Mouse (Mus musculus) embryonic facial prominence, embryonic 10.5 days (tissue): ENCODE results near the gene Tbata. TPM values are rescaled to one million over a fixed set of nuclear protein-coding genes. Genes with fewer than 3 reads are reported as not detected.
A peak's percentile ranks its signal among the peaks of the same experiment; 100 is the strongest.

Source experiments
- DNase-seq: peaks from one replicate; pipeline ENCODE4 v3.0.0-alpha.2; 2017; ENCODE audit warnings: low spot score
- H3K27ac ChIP-seq: fragments of 300-500 bp; sonication (generic); replicated peaks from 2 replicates; pipeline ENCODE4 v1.5.1; 2016; ENCODE audit warnings: mild to moderate bottlenecking
- H3K27me3 ChIP-seq: fragments of 300-500 bp; sonication (generic); replicated peaks from 2 replicates; pipeline ENCODE4 v1.6.1; 2016; ENCODE audit warnings: low read depth, mild to moderate bottlenecking; ENCODE audit not compliant: poor library complexity, severe bottlenecking
- H3K36me3 ChIP-seq: fragments of 300-500 bp; sonication (generic); replicated peaks from 2 replicates; pipeline ENCODE4 v1.6.1; 2016; ENCODE audit warnings: mild to moderate bottlenecking, moderate library complexity
- H3K4me1 ChIP-seq: fragments of 300-500 bp; sonication (generic); 2 replicates; pipeline ENCODE4 v1.6.1; 2016
- H3K4me3 ChIP-seq: fragments of 300-500 bp; sonication (generic); 2 replicates; pipeline ENCODE4 v1.5.1; 2016; ENCODE audit warnings: mild to moderate bottlenecking, moderate library complexity
- H3K9me3 ChIP-seq: fragments of 300-500 bp; sonication (generic); 2 replicates; pipeline ENCODE4 v1.6.1; 2016; ENCODE audit warnings: mild to moderate bottlenecking
- WGBS: fragments of 180-500 bp; shearing (Covaris S2); methylation state at CpG from one replicate; pipeline ENCODE4 v1.1.7; 2016; 5-methylcytosine and 5-hydroxymethylcytosine counted together
- microRNA-seq: library from miRNA; unstranded; fragments of <30 nt; microRNA quantifications from one replicate; pipeline ENCODE4, GENCODE M21; 2017
- polyA plus RNA-seq: library from polyadenylated mRNA; unstranded; fragments of >200 nt; fragmentation: Nextera tagmentation; extraction: Ambion mirVana; gene quantifications from 2 replicates; pipeline ENCODE4 v1.2.1, GENCODE M21; 2016

Gene Tbata
- polyA plus RNA-seq, 1 experiment from 2014 or later: 0.15 TPM

GRCm38 (mm10) chr10:61226784-61227396 lies 55.1 kb downstream of the Tbata start:
- H3K4me3 ChIP-seq: no peak overlapping the region
- whole genome bisulfite sequencing: 69% methylated on average over 4 of the region's 4 CpGs
- peak; percentile 56 for DNase-seq
- no peak overlapping the region for H3K27ac ChIP-seq
- peaks cover 7% of the 10 kb centered on the region; the same call in 1 of the 2 replicates for H3K4me1 ChIP-seq
- H3K9me3 ChIP-seq: no peaks in the 10 kb centered on the region
- H3K27me3 ChIP-seq: no peaks in the 10 kb centered on the region
- no peaks in the 10 kb centered on the region for H3K36me3 ChIP-seq

GRCm38 (mm10) chr10:61231756-61232155 lies 60.0 kb downstream of the Tbata start:
- Histone ChIP-seq H3K4me3 (no peak overlapping the region), H3K27me3 (no peaks in the 10 kb centered on the region), H3K27ac (no peak overlapping the region), H3K36me3 (no peaks in the 10 kb centered on the region), H3K4me1 (peaks cover 9% of the 10 kb centered on the region; the same call in 1 of the 2 replicates), H3K9me3 (no peaks in the 10 kb centered on the region)
- no peak for DNase-seq
- 91% methylated on average over 3 of the region's 3 CpGs for WGBS

GRCm38 (mm10) chr10:61232858-61233567 lies 61.3 kb downstream of the Tbata start:
- H3K27ac ChIP-seq: no peak overlapping the region
- no peak overlapping the region for H3K4me3 ChIP-seq
- peaks cover 15% of the 10 kb centered on the region; the same call in 1 of the 2 replicates for H3K4me1 ChIP-seq
- H3K9me3 ChIP-seq: no peaks in the 10 kb centered on the region
- no peak for DNase-seq
- H3K36me3 ChIP-seq: no peaks in the 10 kb centered on the region
- WGBS: 36% methylated on average over 7 of the region's 7 CpGs
- H3K27me3 ChIP-seq: no peaks in the 10 kb centered on the region

- WGBS: 75% methylated on average over 4 of the region's 4 CpGs
- no peaks in the 10 kb centered on the region for H3K36me3 ChIP-seq
- no peak overlapping the region for H3K27ac ChIP-seq
- H3K27me3 ChIP-seq: no peaks in the 10 kb centered on the region
- no peak for DNase-seq
- 0 out of 2 replicates have a peak, but pooled peaks cover 8% of the 10 kb centered on the region for H3K9me3 ChIP-seq
- no peak overlapping the region for H3K4me3 ChIP-seq
- H3K4me1 ChIP-seq: peaks cover 15% of the 10 kb centered on the region; the same call in 1 of the 2 replicates
Observed at GRCm38 (mm10) chr10:61234319-61234718, 62.6 kb downstream of the Tbata start.

GRCm38 (mm10) chr10:61235677-61236267 lies 64.0 kb downstream of the Tbata start:
- 83% methylated on average over 6 of the region's 6 CpGs for WGBS
- DNase-seq: no peak
- no peak overlapping the region for H3K4me3 ChIP-seq
- no peak overlapping the region for H3K27ac ChIP-seq
- 0 out of 2 replicates have a peak, but pooled peaks cover 8% of the 10 kb centered on the region for H3K9me3 ChIP-seq
- no peaks in the 10 kb centered on the region for H3K36me3 ChIP-seq
- no peaks in the 10 kb centered on the region for H3K27me3 ChIP-seq
- peaks cover 24% of the 10 kb centered on the region for H3K4me1 ChIP-seq

- Histone ChIP-seq H3K27me3 (no peaks in the 10 kb centered on the region), H3K9me3 (0 out of 2 replicates have a peak, but pooled peaks cover 8% of the 10 kb centered on the region), H3K27ac (0 out of 2 replicates have a peak overlapping the region, but pooled peaks have one; percentile 7), H3K4me1 (peaks cover 34% of the 10 kb centered on the region), H3K36me3 (no peaks in the 10 kb centered on the region), H3K4me3 (no peak overlapping the region)
- no peak for DNase-seq
- 58% methylated on average over 4 of the region's 4 CpGs for WGBS
Observed at GRCm38 (mm10) chr10:61236683-61237390, 65.1 kb downstream of the Tbata start.

- H3K4me3 ChIP-seq: no peak overlapping the region
- H3K9me3 ChIP-seq: 0 out of 2 replicates have a peak, but pooled peaks cover 8% of the 10 kb centered on the region
- no peak for DNase-seq
- WGBS: 73% methylated on average over 6 of the region's 6 CpGs
- 0 out of 2 replicates have a peak overlapping the region, but pooled peaks have one; percentile 7 for H3K27ac ChIP-seq
- no peaks in the 10 kb centered on the region for H3K36me3 ChIP-seq
- H3K4me1 ChIP-seq: peaks cover 40% of the 10 kb centered on the region
- no peaks in the 10 kb centered on the region for H3K27me3 ChIP-seq
Observed at GRCm38 (mm10) chr10:61237391-61237785, 65.6 kb downstream of the Tbata start.

Small RNA genes within 50 kb of the gene (microRNA-seq; reads per million reads assigned to microRNA genes)
- gene Gm44308: not detected

Other genes starting within 250 kb of the Tbata start
- 16.4 and 17.0 TPM in 2 replicates for gene Pcbd1, start 82.6 kb upstream of the Tbata start, polyA plus RNA-seq
- 65.4 and 68.5 TPM in 2 replicates for gene Sgpl1, start 24.3 kb upstream of the Tbata start, polyA plus RNA-seq
- gene Adamts14, start 101.5 kb downstream of the Tbata start, polyA plus RNA-seq: 0.40 and 0.42 TPM in 2 replicates
- gene Prf1, start 125.9 kb downstream of the Tbata start, polyA plus RNA-seq: not detected in 2 replicates
- 29.9 and 35.3 TPM in 2 replicates for gene Pald1, start 211.6 kb downstream of the Tbata start, polyA plus RNA-seq
- 0.16 TPM in 1 of 2 replicates, not detected in the other for gene Nodal, start 246.0 kb downstream of the Tbata start, polyA plus RNA-seq